Mouse (Mus musculus): ENCODE results near the gene Tsku. TPM values are rescaled to one million over a fixed set of nuclear protein-coding genes. Genes with fewer than 3 reads are reported as not detected.
A peak's percentile ranks its signal among the peaks of the same experiment; 100 is the strongest.

The Tsku gene
- total RNA-seq, 1 experiment = 17.8 TPM

GRCm38 (mm10) chr7:98307921-98308606 is 53.1 kb downstream of the Tsku start:
- Histone ChIP-seq H3K9ac (ENCODE audit: insufficient read depth, low read depth, low read length, poor library complexity, severe bottlenecking) (peak overlapping the region; percentile 92), H3K36me3 (ENCODE audit: control insufficient read depth, insufficient read depth, low read length, poor library complexity, severe bottlenecking) (no peaks in the 10 kb centered on the region), H3K4me1 (ENCODE audit: control insufficient read depth in 2 of 2, insufficient read depth in 2 of 2, low read length in 2 of 2, poor library complexity in 1 of 2) (peaks cover 0 to 2% of the 10 kb centered on the region in 2 experiments; a peak in 1 of 4 replicates), H3K4me3 (ENCODE audit: insufficient read depth in 1 of 2, low read depth in 1 of 2, low read length in 2 of 2, poor library complexity in 1 of 2, severe bottlenecking in 1 of 2) (peak overlapping the region; percentile 90 to 98), H3K27ac (ENCODE audit: insufficient read depth, low read depth, low read length, poor library complexity, severe bottlenecking) (no peak overlapping the region), H3K9me3 (ENCODE audit: control insufficient read depth, insufficient read depth, low read depth, low read length) (no peaks in the 10 kb centered on the region)
- DNase-seq (ENCODE audit: low read depth, low spot score) = no peak
- in situ Hi-C loops (cut with MboI; ENCODE audit: low sequenced_read_pairs in 2 of 2, unreplicated experiment in 2 of 2) = no loop called here
- no peak for TF ChIP-seq ZC3H11A (IDR thresholded peaks at IDR 0.05; ENCODE audit: borderline replicate concordance, low read depth, low read length)
- TF ChIP-seq MAFK (IDR thresholded peaks at IDR 0.05; ENCODE audit: insufficient read depth, low read depth, low read length) = no peak
- no peak for TF ChIP-seq HCFC1 (IDR thresholded peaks at IDR 0.05; ENCODE audit: borderline replicate concordance, insufficient read depth, low read length)
- TF ChIP-seq CHD2 (IDR thresholded peaks at IDR 0.05; ENCODE audit: low read depth, low read length) = no peak
- no peak for TF ChIP-seq ZNF384 (IDR thresholded peaks at IDR 0.05; ENCODE audit: low read depth, low read length)

DNA sequence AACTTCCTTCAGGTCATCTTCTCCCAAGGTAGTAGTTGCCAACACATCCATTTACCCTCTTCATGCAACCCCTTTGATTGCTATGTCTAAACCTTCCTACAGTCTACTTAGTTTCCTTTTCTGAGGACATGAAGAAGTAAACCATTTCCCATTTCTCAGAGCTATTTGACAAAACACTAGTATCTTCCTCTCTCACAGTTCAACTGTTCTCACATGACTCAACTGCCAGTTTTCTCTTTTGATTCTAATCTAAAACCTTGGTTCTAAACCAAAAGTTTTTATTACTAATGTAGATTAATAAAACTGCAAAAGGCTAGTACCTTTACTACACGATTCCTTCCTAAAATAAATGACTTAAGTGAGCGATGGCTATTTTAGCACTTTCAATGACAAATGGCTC is 53.7 kb downstream of the Tsku start:
- no peak overlapping the region for H3K4me3 ChIP-seq (ENCODE audit: insufficient read depth in 1 of 2, low read depth in 1 of 2, low read length in 2 of 2, poor library complexity in 1 of 2, severe bottlenecking in 1 of 2)
- H3K9ac ChIP-seq (ENCODE audit: insufficient read depth, low read depth, low read length, poor library complexity, severe bottlenecking) = no peak overlapping the region
- no peak overlapping the region for H3K27ac ChIP-seq (ENCODE audit: insufficient read depth, low read depth, low read length, poor library complexity, severe bottlenecking)
- DNase-seq (ENCODE audit: low read depth, low spot score) = no peak
- H3K9me3 ChIP-seq (ENCODE audit: control insufficient read depth, insufficient read depth, low read depth, low read length) = no peaks in the 10 kb centered on the region
- in situ Hi-C loops (cut with MboI; ENCODE audit: low sequenced_read_pairs in 2 of 2, unreplicated experiment in 2 of 2) = no loop called here
- peaks cover 0 to 2% of the 10 kb centered on the region in 2 experiments; a peak in 1 of 4 replicates for H3K4me1 ChIP-seq (ENCODE audit: control insufficient read depth in 2 of 2, insufficient read depth in 2 of 2, low read length in 2 of 2, poor library complexity in 1 of 2)
- no peaks in the 10 kb centered on the region for H3K36me3 ChIP-seq (ENCODE audit: control insufficient read depth, insufficient read depth, low read length, poor library complexity, severe bottlenecking)
- TF ChIP-seq CHD2 (IDR thresholded peaks at IDR 0.05; ENCODE audit: low read depth, low read length) = no peak
- TF ChIP-seq HCFC1 (IDR thresholded peaks at IDR 0.05; ENCODE audit: borderline replicate concordance, insufficient read depth, low read length) = no peak
- no peak for TF ChIP-seq ZC3H11A (IDR thresholded peaks at IDR 0.05; ENCODE audit: borderline replicate concordance, low read depth, low read length)
- TF ChIP-seq MAFK (IDR thresholded peaks at IDR 0.05; ENCODE audit: insufficient read depth, low read depth, low read length) = no peak
- TF ChIP-seq ZNF384 (IDR thresholded peaks at IDR 0.05; ENCODE audit: low read depth, low read length) = no peak

Other genes with a start within 250 kb of the Tsku start
- gene Myo7a, start 241.8 kb downstream of the Tsku start, total RNA-seq (2012; rRNA removed) = 1.8 and 2.1 TPM in 2 replicates
- 1.4 and 2.4 TPM in 2 replicates for gene Omp, start 215.8 kb downstream of the Tsku start, total RNA-seq (2012; rRNA removed)
- gene Capn5, start 183.1 kb downstream of the Tsku start, total RNA-seq (2012; rRNA removed) = 5.0 and 10.0 TPM in 2 replicates
- 0.09 and 0.11 TPM in 2 replicates for gene B3gnt6, start 161.8 kb downstream of the Tsku start, total RNA-seq (2012; rRNA removed)
- gene Acer3, start 40.1 kb downstream of the Tsku start, total RNA-seq (2012; rRNA removed) = 25.3 and 26.2 TPM in 2 replicates
- gene Gucy2d, start 79.1 kb upstream of the Tsku start, total RNA-seq (2012; rRNA removed) = not detected in 2 replicates
- gene Lrrc32, start 128.0 kb upstream of the Tsku start, total RNA-seq (2012; rRNA removed) = 0.48 and 0.62 TPM in 2 replicates